Mouse (Mus musculus) stomach, postnatal 0 days (tissue): Measurements from ENCODE around the gene Vac14. TPM values are rescaled to one million over a fixed set of nuclear protein-coding genes. Genes with fewer than 3 reads are reported as not detected.

Source experiments
- ATAC-seq: fragments of 200-750 bp; cut with Nextera tagmentation; 2 replicates; pipeline ENCODE4 v1.8.0; 2017; ENCODE audit not compliant: low FRiP score, low TSS enrichment
- DNase-seq: peaks from one replicate; pipeline ENCODE4 v3.0.0-alpha.2; 2016; ENCODE audit warnings: low spot score
- H3K27ac ChIP-seq: fragments of 300-500 bp; sonication (generic); replicated peaks from 2 replicates; pipeline ENCODE4 v1.5.1; 2014; ENCODE audit warnings: mild to moderate bottlenecking, control low read depth
- H3K27me3 ChIP-seq: fragments of 300-500 bp; sonication (generic); 2 replicates; pipeline ENCODE4 v1.6.1; 2014; ENCODE audit warnings: low read length; ENCODE audit not compliant: control insufficient read depth, insufficient read depth
- H3K36me3 ChIP-seq: fragments of 300-500 bp; sonication (generic); 2 replicates; pipeline ENCODE4 v1.6.1; 2014; ENCODE audit warnings: low read length, mixed read lengths; ENCODE audit not compliant: control insufficient read depth, insufficient read depth
- H3K4me1 ChIP-seq: fragments of 300-500 bp; sonication (generic); replicated peaks from 2 replicates; pipeline ENCODE4 v1.6.1; 2014; ENCODE audit warnings: antibody characterized with exemption; ENCODE audit not compliant: control insufficient read depth, insufficient read depth
- H3K4me2 ChIP-seq: fragments of 300-500 bp; sonication (generic); replicated peaks from 2 replicates; pipeline ENCODE4 v1.6.1; 2014; ENCODE audit warnings: low read depth, mild to moderate bottlenecking, control low read depth, moderate library complexity
- H3K4me3 ChIP-seq: fragments of 300-500 bp; sonication (generic); 2 replicates; pipeline ENCODE4 v1.5.1; 2014; ENCODE audit warnings: low read depth, low read length, control low read depth
- H3K9ac ChIP-seq: fragments of 300-500 bp; sonication (generic); 2 replicates; pipeline ENCODE4 v1.6.1; 2014; ENCODE audit warnings: mild to moderate bottlenecking, low read length, control low read depth, mixed read lengths
- H3K9me3 ChIP-seq: fragments of 300-500 bp; sonication (generic); 2 replicates; pipeline ENCODE4 v1.6.1; 2016; ENCODE audit warnings: low read length; ENCODE audit not compliant: control insufficient read depth
- CTCF ChIP-seq: IDR thresholded peaks from 2 replicates; pipeline ENCODE4 v1.5.1; 2016; ENCODE audit warnings: antibody characterized with exemption, low read depth, mild to moderate bottlenecking, moderate library complexity
- EP300 ChIP-seq: optimal IDR thresholded peaks from 2 replicates; pipeline ENCODE3; 2016; ENCODE audit warnings: antibody characterized with exemption
- WGBS: fragments of 180-500 bp; shearing (Covaris S2); extraction: QIAGEN DNeasy Blood & Tissue Kit; methylation state at CpG from one replicate; pipeline ENCODE4 v1.1.7; 2014; 5-methylcytosine and 5-hydroxymethylcytosine counted together
- polyA plus RNA-seq: library from polyadenylated mRNA; unstranded; fragments of >200 nt; fragmentation: Nextera tagmentation; extraction: Ambion mirVana; gene quantifications from 2 replicates; pipeline ENCODE4 v1.2.1, GENCODE M21; 2015

Vac14 gene
- polyA plus RNA-seq, 1 experiment from 2014 or later, result 7.7 TPM

DNA sequence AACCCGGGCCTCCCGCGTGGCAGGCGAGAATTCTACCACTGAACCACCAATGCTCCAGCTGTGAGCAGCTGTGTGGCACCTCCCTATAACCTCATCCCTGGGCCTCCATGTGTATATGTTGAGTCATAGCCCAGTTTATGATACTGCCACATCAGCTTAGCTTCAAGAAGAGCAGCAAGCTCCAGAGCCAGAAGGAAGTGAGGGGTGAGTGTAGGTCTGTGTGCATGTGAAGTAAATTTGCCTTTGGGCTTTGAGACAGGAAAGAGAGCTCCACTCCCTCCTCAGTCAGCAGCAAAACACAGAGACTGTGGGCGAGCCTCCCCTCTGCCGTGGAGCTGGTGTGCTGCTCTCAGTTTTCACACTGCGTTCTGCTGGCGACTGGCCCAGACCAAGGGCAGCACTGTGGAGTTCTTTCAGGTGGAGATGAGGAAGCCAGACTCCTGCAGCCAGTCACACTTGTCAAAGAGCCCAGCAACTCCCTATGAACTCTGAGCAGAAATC, 12.2 kb downstream of the Vac14 start:
- Histone ChIP-seq H3K36me3 (peaks cover under 1% of the 10 kb centered on the region; the same call in 1 of the 2 replicates), H3K27me3 (no peaks in the 10 kb centered on the region), H3K9me3 (no peaks in the 10 kb centered on the region), H3K9ac (peak overlapping the region; percentile 23), H3K27ac (peak overlapping the region; percentile 87), H3K4me3 (peak overlapping the region; percentile 18; the same call in 1 of the 2 replicates), H3K4me1 (no peaks in the 10 kb centered on the region), H3K4me2 (peak overlapping the region; percentile 40)
- WGBS, result 35% methylated on average over 8 of the region's 8 CpGs
- DNase-seq (peak; percentile 64), ATAC-seq (peak; percentile 78)
- no peak; the same call in 1 of the 2 replicates for TF ChIP-seq CTCF

DNA sequence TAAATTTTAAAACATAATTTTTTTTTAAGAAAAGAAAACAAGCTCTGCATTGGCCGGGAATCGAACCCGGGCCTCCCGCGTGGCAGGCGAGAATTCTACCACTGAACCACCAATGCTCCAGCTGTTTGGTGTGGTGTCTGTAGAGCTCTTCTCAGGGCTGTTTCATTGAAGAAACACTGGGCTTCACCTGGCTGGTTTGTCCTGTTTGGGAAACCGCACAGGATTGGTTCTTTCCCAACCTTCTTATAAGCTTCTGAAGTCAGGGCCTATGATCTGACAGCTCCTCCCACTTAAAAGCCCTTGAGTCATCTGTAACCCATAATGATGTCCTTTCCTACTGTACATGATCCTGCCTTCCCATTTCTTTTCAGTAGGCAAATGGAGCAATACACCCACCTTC, 12.8 kb downstream of the Vac14 start:
- peak; percentile 55; the same call in 1 of the 2 replicates for ATAC-seq
- Histone ChIP-seq H3K9ac (no peak overlapping the region), H3K9me3 (no peaks in the 10 kb centered on the region), H3K4me1 (no peaks in the 10 kb centered on the region), H3K4me3 (no peak overlapping the region), H3K27ac (peak overlapping the region; percentile 87), H3K27me3 (no peaks in the 10 kb centered on the region), H3K36me3 (peaks cover 7% of the 10 kb centered on the region; the same call in 1 of the 2 replicates), H3K4me2 (0 out of 2 replicates have a peak overlapping the region, but pooled peaks have one; percentile 40)
- 72% methylated on average over 7 of the region's 7 CpGs for WGBS
- TF ChIP-seq EP300 (no peak), CTCF (no peak)
- no peak for DNase-seq

DNA sequence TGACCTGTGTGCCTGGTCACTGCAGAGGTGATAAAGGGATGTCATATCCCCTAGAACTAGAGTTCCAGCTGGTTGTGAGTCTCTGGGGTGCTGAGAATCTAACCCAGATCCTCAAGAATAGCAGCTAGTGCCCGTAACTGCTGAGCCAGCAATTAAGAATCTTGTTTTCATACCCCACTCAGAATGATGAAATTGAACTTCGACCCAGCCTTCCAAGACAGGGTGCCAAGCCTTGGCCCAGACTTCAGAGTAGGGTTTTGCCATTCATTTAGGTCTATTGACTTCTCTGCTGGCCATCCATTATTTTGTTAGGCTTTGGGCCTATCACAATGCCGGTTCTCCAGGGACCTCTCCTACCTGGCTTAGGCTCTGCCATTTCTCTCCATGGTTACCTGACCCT, 15.4 kb downstream of the Vac14 start:
- H3K9ac ChIP-seq, result no peak overlapping the region
- no peak for TF ChIP-seq EP300
- TF ChIP-seq CTCF, result no peak
- H3K27ac ChIP-seq, result no peak overlapping the region
- WGBS, result 95% methylated on average over 3 of the region's 3 CpGs
- H3K4me3 ChIP-seq, result no peak overlapping the region
- no peak overlapping the region for H3K4me2 ChIP-seq
- H3K9me3 ChIP-seq, result no peaks in the 10 kb centered on the region
- peaks cover 15% of the 10 kb centered on the region for H3K36me3 ChIP-seq
- H3K4me1 ChIP-seq, result no peaks in the 10 kb centered on the region
- DNase-seq (no peak), ATAC-seq (no peak)
- no peaks in the 10 kb centered on the region for H3K27me3 ChIP-seq

DNA sequence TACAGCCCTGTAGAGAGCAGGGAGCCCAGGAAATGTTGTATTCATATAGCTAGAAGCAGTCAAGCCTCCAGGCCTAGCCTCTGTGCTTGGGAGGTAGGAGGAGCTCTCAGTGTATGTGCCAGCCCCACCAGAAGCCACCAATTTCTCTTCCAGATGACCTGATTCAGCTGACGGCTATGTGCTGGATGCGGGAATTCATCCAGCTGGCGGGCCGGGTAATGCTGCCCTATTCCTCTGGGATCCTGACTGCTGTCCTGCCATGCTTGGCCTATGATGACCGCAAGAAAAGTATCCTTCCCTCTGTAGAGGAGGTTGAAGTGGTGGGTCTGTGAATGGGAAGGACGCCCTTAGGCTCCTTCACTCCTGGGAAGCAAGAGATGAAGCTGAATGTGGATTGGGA, 17.8 kb downstream of the Vac14 start:
- H3K9ac ChIP-seq, result no peak overlapping the region
- H3K27ac ChIP-seq, result no peak overlapping the region
- H3K36me3 ChIP-seq, result peaks cover 15% of the 10 kb centered on the region
- no peak for ATAC-seq
- no peak overlapping the region for H3K4me3 ChIP-seq
- H3K27me3 ChIP-seq, result no peaks in the 10 kb centered on the region
- WGBS, result 90% methylated on average over 6 of the region's 6 CpGs
- no peaks in the 10 kb centered on the region for H3K4me1 ChIP-seq
- TF ChIP-seq EP300 (no peak), CTCF (no peak)
- no peak for DNase-seq
- no peak overlapping the region for H3K4me2 ChIP-seq
- H3K9me3 ChIP-seq, result no peaks in the 10 kb centered on the region

DNA sequence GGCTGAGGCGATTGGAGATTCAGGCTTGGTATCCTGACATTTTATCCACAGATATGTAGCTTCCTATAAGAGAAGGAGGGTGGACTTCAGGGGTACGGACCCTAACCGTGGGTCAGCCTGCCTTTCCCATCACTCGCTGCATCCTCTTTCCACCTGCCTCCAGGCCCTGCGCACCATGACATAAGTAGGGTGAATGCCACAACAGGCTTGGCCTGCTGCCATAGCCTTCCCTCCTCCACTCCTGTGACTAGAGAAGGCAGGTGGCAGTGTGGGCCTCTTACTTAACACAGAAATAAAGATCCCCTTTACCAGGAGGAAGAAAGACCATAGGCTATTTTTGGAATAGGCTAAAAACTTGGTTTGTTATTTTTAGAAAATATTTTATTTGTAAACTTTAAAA, 23.9 kb downstream of the Vac14 start:
- Histone ChIP-seq H3K36me3 (peaks cover 2% of the 10 kb centered on the region; the same call in 1 of the 2 replicates), H3K27me3 (no peaks in the 10 kb centered on the region), H3K4me2 (no peak overlapping the region), H3K4me3 (no peak overlapping the region), H3K4me1 (no peaks in the 10 kb centered on the region), H3K9me3 (no peaks in the 10 kb centered on the region), H3K27ac (no peak overlapping the region), H3K9ac (no peak overlapping the region)
- no peak for TF ChIP-seq CTCF
- TF ChIP-seq EP300, result no peak
- WGBS, result 89% methylated on average over 5 of the region's 5 CpGs
- ATAC-seq, result no peak
- no peak for DNase-seq

DNA sequence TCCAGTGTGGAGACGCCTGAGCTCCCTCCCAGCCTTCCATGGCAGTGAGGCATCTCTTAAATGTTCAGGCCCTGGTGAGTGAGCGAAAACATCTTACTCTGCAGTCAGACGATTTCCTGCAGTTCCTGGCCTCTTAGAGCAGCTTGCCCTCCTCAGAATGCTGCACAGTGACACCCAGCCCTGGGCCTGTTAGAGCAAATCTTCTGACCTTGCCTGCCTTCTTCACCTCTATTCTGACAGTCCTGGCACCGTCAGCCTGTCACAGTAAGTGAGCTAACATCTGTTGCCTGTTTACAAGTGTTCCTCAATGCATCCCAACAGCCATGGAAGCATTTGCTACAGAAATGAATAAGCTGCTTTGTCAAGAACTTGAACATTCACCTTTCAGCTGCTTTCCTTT, 24.8 kb downstream of the Vac14 start:
- 69% methylated on average over 4 of the region's 4 CpGs for WGBS
- Histone ChIP-seq H3K4me2 (no peak overlapping the region), H3K27me3 (no peaks in the 10 kb centered on the region), H3K27ac (no peak overlapping the region), H3K9me3 (no peaks in the 10 kb centered on the region), H3K4me3 (no peak overlapping the region), H3K36me3 (no peaks in the 10 kb centered on the region; the same call in 1 of the 2 replicates), H3K4me1 (no peaks in the 10 kb centered on the region), H3K9ac (no peak overlapping the region)
- TF ChIP-seq CTCF, result no peak
- TF ChIP-seq EP300, result no peak
- no peak for DNase-seq
- ATAC-seq, result no peak
